Mouse (Mus musculus) left cerebral cortex, adult 2 months (tissue): ENCODE measurements around the gene Ttyh2. TPM values are rescaled to one million over a fixed set of nuclear protein-coding genes. Genes with fewer than 3 reads are reported as not detected.
A peak's percentile ranks its signal among the peaks of the same experiment; 100 is the strongest.

Experiments used
- DNase-seq, 2 experiments: peaks; one replicate each; pipeline ENCODE4 v3.0.0; 2021 to 2022; ENCODE audit warnings: low spot score in 2 of 2, mixed read lengths in 1 of 2; ENCODE audit errors: extremely low spot score in 1 of 2
- H3K27ac ChIP-seq: fragments of 200-600 bp; 2 replicates; pipeline ENCODE4 v1.8.1; 2022
- H3K4me3 ChIP-seq: fragments of 200-600 bp; 2 replicates; pipeline ENCODE4 v1.8.1; 2022
- CTCF ChIP-seq: fragments of 200-600 bp; IDR thresholded peaks from 2 replicates; pipeline ENCODE4 v1.8.1; 2022; ENCODE audit warnings: antibody characterized with exemption, mild to moderate bottlenecking, moderate library complexity
- intact Hi-C: fragments of 180-260 bp; cut with DNase I; formaldehyde crosslinking; loops from one replicate; pipeline ENCODE4 v1.15.1; 2025
- long read RNA-seq, 2 experiments: library from polyadenylated mRNA; stranded (forward); transcript quantifications; one replicate each; pipeline ENCODE4 v2.0.0; 2021; ENCODE audit warnings: borderline mapping rate in 2 of 2
- total RNA-seq, 2 experiments: library from RNA; stranded (reverse); gene quantifications; 2 replicates each; pipeline ENCODE4 v1.2.3; 2021

The Ttyh2 gene
- 10 to 100 TPM; 18.5 to 18.6 TPM for total RNA-seq
- long read RNA-seq, experiment 1, transcript Ttyh2-201 (14 exons, 3,486 nt) = major isoform, 16 of 26 reads
- long read RNA-seq, experiment 1, partial matches to known transcripts = 9 of 26 reads
- long read RNA-seq, experiment 1, other reads (novel, unspliced or antisense) = 0 of 26 reads
- long read RNA-seq, experiment 2, transcript Ttyh2-201 (14 exons, 3,486 nt) = major isoform, 7 of 19 reads
- long read RNA-seq, experiment 2, partial matches to known transcripts = 10 of 19 reads
- long read RNA-seq, experiment 2, other reads (novel, unspliced or antisense) = 2 of 19 reads

DNA sequence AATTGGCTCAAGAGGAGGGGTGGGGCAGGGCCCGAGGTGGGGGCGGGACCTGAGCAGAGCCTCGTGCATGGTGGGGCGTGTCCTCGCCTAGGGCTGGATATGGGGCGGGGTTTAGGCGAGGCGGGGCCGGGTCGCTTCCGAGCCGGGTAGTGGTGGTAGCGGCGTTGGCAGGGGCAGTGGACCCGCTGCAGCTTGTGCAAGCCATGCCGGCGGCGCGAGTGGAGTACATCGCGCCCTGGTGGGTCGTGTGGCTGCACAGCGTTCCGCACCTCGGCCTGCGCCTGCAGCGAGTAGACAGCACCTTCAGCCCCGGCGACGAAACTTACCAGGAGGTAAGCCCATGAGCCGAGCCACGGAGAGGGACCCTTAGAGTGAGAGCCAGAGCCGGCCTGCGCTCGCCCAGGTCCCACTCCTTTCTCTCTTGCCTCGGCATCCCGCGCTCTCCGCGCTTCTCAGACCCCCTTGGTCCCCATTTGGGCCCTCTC is at the start of gene Ttyh2:
Ttyh2 (plus strand) TSS at position 91 of the 485 bp plus-strand sequence.
- Histone ChIP-seq H3K27ac (peak within 1 kb of the TSS; percentile 84), H3K4me3 (peak within 1 kb of the TSS; percentile 61)
- intact Hi-C loops = no loop called here
- TF ChIP-seq CTCF = no peak
- peak; percentile 47 to 69 for DNase-seq

DNA sequence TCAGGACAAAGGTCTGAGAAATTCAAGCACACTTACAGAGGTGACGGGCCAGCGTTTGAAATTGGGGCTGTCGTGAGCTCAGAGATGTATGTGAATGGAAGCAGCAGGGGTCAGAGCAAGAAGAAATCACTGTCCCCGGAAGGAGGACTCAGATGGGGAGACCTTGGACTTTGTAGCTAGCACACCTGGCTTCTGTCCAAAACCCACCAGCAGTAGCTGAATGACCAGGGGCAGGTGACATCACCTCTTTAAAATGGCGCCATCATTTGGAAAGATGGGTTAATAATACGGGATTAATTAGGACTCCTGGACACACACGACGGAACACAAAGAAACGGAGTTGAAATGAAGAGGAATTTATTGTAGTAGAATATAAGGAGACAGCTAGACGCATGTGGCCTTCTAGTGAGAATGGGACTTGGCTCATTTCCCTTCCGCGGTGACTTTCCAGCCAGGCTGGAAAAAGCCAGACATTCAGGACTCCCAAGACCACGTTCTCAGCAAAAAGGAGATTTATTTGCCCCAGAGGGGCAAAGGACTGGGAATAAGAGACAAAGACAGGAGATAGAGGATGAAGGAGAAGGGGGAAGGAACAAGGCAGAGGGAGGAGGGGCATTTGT is 49.0 kb upstream of the Ttyh2 start:
- Histone ChIP-seq H3K27ac (no peak overlapping the region), H3K4me3 (no peak overlapping the region)
- intact Hi-C loops = no loop called here
- TF ChIP-seq CTCF = no peak
- DNase-seq = no peak

DNA sequence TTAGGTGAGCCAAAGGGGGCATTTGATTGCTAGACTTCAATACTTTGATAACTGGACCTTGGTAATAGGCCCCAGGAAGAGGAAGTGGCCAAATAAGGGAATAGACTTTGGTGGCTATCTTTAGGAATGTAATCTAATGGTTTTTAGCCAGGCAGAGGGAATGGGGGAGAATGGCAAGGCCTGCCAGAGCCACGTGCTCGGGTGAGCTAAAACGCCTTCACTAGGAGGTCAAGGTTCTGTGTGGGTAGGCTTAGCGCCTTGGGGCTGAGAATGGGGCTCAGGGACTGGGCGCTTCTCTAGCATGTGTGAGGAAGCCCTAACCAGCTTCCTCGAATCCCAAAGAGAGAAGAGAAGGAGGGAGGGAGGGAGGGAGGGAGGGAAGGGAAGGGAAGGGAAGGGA is 48.2 kb upstream of the Ttyh2 start:
- Histone ChIP-seq H3K4me3 (no peak overlapping the region), H3K27ac (no peak overlapping the region)
- no peak for TF ChIP-seq CTCF
- intact Hi-C loops = no loop called here
- no peak for DNase-seq

DNA sequence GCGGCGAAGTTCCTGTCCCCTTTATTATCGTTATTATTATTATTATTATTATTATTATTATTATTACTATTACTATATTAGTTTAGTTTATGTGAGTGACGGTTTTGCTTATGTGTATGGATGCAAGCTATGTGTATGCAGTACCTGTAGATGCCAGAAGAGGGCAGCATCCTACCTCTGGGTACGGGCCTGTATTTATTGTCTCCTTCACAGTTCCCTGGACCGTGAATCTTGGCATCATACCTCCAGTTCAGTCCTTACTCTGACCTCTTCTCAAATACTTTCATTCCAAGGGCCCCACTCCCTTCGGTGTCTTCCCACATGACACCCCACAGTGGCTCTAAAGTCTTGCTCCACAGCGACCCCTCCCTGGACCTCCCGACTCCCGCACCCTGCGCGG is 47.2 kb upstream of the Ttyh2 start:
- TF ChIP-seq CTCF = peak; percentile 46
- no peak overlapping the region for H3K4me3 ChIP-seq
- intact Hi-C loops = no loop called here
- no peak overlapping the region for H3K27ac ChIP-seq
- no peak for DNase-seq

DNA sequence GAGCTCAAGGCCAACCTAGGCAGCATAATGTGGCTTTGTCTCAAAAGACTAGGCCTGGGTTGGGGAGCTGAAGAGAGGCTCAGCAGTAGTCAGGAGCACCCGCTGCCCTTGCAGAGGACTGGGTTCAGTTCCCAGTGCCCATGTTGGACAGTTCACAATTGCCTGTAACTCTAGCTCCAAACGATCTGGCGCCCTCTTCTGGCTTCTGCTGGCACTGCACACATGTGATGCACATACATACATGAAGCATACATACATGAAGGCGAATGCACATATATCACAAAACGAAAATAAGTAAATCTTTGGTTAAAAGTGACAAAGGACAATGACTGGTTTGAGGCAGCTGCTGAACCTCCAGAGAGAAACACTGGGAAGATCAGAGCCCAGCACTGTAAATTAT is 45.2 kb upstream of the Ttyh2 start:
- no peak for DNase-seq
- no peak overlapping the region for H3K4me3 ChIP-seq
- no peak overlapping the region for H3K27ac ChIP-seq
- TF ChIP-seq CTCF = peak; percentile 18
- intact Hi-C loops = no loop called here

DNA sequence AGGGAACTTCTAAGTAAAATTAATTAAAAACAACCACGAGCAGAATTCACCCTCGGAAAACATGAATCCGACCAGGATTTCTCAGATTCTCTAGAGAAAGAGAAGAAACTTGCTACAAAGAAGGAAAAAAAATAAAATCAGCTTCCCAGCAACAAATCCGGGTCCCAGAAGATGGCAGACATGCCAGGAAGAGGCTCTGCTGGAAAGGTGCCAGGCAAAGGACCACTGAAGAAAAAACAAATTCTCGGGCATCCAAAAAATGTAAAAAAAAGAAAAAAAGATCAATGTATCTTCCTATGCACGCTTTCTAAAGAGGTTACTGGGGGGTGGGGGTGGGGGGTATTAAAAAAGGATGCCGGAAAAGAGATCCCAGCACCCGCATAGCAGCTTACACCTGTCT is 43.0 kb upstream of the Ttyh2 start:
- no peak for DNase-seq
- intact Hi-C loops = no loop called here
- no peak for TF ChIP-seq CTCF
- Histone ChIP-seq H3K27ac (no peak overlapping the region), H3K4me3 (no peak overlapping the region)

DNA sequence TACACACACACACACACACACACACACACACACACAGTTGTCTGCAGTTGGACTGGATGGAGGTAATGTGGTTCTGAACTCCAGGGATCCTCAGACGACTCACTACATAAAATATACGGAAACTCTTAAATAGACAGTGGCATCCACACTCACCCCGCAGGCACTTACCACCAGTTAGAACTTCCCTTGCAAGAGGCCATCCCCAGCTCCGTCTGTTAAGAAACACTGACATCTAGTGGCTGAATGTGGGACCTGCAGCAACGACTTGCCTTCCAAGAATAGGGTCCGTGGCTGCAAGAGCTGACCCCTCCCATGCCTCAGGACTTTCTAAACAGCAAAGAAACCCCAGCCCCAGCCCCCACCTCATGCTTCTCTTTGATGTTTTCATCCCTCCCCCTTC is 38.9 kb upstream of the Ttyh2 start:
- Histone ChIP-seq H3K27ac (no peak overlapping the region), H3K4me3 (peak overlapping the region; percentile 26)
- peak; percentile 95 for TF ChIP-seq CTCF
- intact Hi-C loops = loop anchor here (1.0 to 5.0 kb wide), 6 partner anchors 113 to 933 kb away; partner anchors contain the start of gene Sdk2
- peak; percentile 81 to 86 for DNase-seq

DNA sequence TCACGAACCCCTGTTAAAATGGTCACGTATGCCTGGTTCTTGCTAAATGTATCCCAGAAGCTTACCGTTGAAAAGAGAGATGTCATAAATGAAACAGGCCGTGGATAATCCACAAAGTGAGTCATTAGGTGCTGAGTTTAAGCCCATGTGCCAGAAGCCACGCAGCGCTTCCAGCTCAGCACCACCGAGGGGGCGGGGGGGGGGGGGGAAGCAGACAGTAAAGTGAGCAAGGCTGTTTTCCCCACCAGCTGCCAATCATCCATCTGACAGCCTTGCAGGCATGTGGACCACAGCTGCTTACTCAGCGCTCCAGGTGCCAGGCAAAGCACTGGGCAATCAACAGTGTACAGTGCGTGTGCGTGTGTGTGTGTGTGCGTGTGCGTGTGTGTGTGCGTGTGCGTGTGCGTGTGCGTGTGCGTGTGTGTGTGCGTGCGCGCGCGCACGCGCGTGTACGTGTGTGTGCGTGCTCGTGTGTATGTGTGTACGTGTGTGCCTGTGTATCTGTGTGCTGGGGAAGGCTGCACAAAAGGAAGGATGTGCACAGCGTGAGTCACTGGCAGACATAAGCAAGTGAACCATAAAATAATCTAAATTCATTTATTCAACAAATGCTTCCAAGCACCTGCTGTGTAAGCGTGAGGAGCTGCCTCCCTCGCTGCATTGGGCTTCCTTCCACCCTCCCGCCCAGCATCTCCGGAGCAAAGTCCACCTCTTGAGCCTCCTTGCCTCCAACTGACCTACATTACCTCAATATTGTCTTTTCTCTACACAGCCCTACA is 38.3 kb upstream of the Ttyh2 start:
- peak in 1 of 2 experiments; percentile 42 for DNase-seq
- intact Hi-C loops = loop anchor here (1.0 to 5.0 kb wide), 6 partner anchors 114 to 934 kb away; partner anchors contain the start of gene Sdk2
- Histone ChIP-seq H3K27ac (no peak overlapping the region), H3K4me3 (peak overlapping the region; percentile 26)
- TF ChIP-seq CTCF = no peak

DNA sequence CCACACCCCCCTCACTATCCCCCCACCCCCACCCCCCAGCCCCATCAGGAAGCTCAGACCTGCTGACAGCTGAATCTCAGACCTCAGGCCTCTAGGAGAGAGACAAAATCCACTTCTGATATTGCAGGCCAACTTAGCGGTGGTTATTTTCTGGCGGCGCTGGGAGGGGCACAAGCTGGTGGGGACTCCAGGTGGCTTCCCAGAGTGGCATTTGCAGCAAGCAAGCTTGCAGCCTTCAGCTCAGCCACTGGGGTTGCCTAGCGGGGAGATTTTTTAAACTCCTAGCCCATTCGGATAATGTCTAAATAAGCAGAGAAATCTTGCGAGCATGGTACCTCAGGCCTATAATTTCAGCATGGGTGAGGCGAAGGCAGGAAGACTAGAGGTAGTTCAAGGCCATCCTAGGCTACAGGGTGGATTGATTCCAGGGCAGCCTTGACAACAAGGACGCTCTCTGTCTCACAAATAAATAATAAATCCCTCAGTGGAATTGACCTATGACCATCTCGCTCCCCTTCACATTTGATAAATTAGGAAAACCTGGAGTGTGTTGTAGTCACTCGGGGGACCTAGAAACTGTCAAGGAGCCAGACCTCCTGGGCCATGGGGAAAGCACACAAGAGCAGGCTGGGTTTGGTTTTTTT is 36.5 kb upstream of the Ttyh2 start:
- intact Hi-C loops = loop anchor here (5.0 kb wide), 2 partner anchors 156 to 431 kb away; no protein-coding TSS in a partner anchor
- no peak overlapping the region for H3K27ac ChIP-seq
- TF ChIP-seq CTCF = no peak; the same call in 1 of the 2 replicates
- no peak for DNase-seq
- no peak overlapping the region for H3K4me3 ChIP-seq

DNA sequence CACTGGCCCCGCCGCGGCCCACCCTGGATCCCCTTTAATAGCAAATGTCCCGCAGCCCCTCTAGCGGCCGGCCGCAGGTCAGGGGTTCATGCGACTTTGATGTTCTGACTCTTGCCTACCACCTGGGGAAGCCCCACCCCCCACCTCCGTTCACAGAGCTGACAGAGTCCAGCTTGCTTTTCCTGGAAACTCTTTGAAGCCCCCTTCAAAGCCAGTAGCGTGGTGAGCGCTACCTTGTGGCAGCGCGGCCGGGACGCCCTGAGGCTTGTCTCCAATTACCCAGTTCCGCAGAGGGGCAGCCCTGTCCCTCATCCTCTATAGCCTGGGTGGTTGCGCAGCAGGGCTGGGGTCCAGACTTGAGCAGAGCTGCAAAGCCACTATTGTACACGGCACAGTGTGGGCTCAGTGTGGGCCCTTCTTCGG is 35.5 kb upstream of the Ttyh2 start:
- no peak; the same call in 1 of the 2 replicates for TF ChIP-seq CTCF
- DNase-seq = no peak
- intact Hi-C loops = loop anchor here (5.0 kb wide), 2 partner anchors 157 to 432 kb away; no protein-coding TSS in a partner anchor
- Histone ChIP-seq H3K27ac (no peak overlapping the region), H3K4me3 (no peak overlapping the region)

DNA sequence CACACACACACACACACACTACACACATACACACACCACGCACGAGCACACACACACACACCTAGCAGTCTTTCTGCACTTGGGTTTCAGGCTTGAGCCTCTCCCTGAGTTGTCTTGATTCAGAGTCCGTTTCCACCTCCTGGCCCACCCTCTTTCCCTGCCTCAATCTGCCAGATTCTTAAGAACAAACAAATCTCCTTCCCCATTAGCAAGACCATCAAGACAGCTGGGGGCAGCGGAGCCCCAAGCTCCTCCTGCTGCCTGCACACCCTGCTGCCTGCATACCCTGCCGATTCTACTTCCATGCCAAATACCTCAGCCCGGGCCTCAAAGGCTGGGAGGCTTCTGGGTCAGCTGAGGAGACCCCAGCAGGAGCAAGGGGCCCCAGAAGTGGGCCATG is 34.6 kb upstream of the Ttyh2 start:
- intact Hi-C loops = no loop called here
- H3K27ac ChIP-seq = no peak overlapping the region
- DNase-seq = no peak
- no peak overlapping the region for H3K4me3 ChIP-seq
- no peak for TF ChIP-seq CTCF
